Mouse (Mus musculus) olfactory bulb, adult 2 months (tissue): ENCODE measurements around the gene Ube2e1. TPM values are rescaled to one million over a fixed set of nuclear protein-coding genes. Genes with fewer than 3 reads are reported as not detected.

Experiments used
- H3K27ac ChIP-seq: fragments of 200-500 bp; 2 replicates; pipeline ENCODE4 v1.5.1; 2012; ENCODE audit warnings: low read depth, low read length; ENCODE audit not compliant: insufficient read depth
- H3K4me1 ChIP-seq: fragments of 200-500 bp; 2 replicates; pipeline ENCODE4 v1.6.1; 2012; ENCODE audit warnings: low read length; ENCODE audit not compliant: control insufficient read depth, insufficient read depth
- H3K4me3 ChIP-seq: fragments of 200-500 bp; 2 replicates; pipeline ENCODE4 v1.5.1; 2012; ENCODE audit warnings: mild to moderate bottlenecking, low read depth, low read length, moderate library complexity; ENCODE audit not compliant: insufficient read depth
- CTCF ChIP-seq: fragments of 200-500 bp; IDR thresholded peaks from 2 replicates; pipeline ENCODE4 v1.5.1; 2012; ENCODE audit warnings: low read depth, mild to moderate bottlenecking, low read length, moderate library complexity; ENCODE audit not compliant: insufficient read depth
- POLR2A ChIP-seq: fragments of 200-500 bp; IDR thresholded peaks from 2 replicates; pipeline ENCODE4 v1.6.1; 2012; ENCODE audit warnings: mild to moderate bottlenecking, low read depth, low read length, moderate library complexity; ENCODE audit not compliant: insufficient read depth
- WGBS: fragments of 180-500 bp; shearing (Covaris S2); methylation state at CpG from one replicate; pipeline ENCODE4 v1.1.7; 2018; 5-methylcytosine and 5-hydroxymethylcytosine counted together
- polyA plus RNA-seq: library from polyadenylated mRNA; stranded (reverse); fragments of >200 nt; gene quantifications from 2 replicates; pipeline ENCODE4 v1.2.4, GENCODE M21; 2012; ENCODE audit warnings: low replicate concordance; ENCODE audit not compliant: missing spikeins, insufficient read depth, insufficient read length

Gene Ube2e1
- polyA plus RNA-seq, 1 experiment = not detected

DNA sequence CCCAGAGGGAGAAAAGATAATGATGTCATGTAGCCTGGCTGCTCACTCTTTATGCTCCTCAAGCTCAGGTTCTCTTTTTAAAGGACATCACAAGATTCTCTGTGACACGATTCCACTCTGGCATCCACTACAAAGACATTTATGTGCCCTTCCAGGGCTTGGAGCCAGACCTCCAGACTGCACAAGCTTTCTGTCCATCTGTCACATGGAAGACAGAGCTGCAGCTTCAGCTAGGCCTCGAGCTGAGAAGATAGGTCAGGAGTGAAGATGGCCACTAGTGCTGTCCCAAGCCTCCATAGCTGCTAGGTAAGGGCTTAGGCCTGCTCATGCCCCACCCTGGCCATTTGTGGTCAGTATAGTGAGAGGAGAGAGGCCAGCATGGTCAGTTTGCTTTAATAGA, 24.8 kb upstream of the Ube2e1 start:
- TF ChIP-seq POLR2A (no peak), CTCF (no peak)
- no peak overlapping the region for H3K27ac ChIP-seq
- WGBS = 63% methylated on average over 2 of the region's 2 CpGs
- no peak overlapping the region for H3K4me3 ChIP-seq
- peaks cover 7% of the 10 kb centered on the region; the same call in 1 of the 2 replicates for H3K4me1 ChIP-seq

GRCm38 (mm10) chr14:18355514-18356190, 24.0 kb upstream of the Ube2e1 start:
- Histone ChIP-seq H3K4me3 (no peak overlapping the region), H3K27ac (no peak overlapping the region), H3K4me1 (peaks cover 7% of the 10 kb centered on the region; the same call in 1 of the 2 replicates)
- TF ChIP-seq POLR2A (no peak), CTCF (no peak)
- WGBS = 89% methylated on average over 6 of the region's 6 CpGs

- H3K4me1 ChIP-seq = peaks cover 2% of the 10 kb centered on the region; the same call in 1 of the 2 replicates
- H3K4me3 ChIP-seq = no peak overlapping the region
- no peak overlapping the region for H3K27ac ChIP-seq
- TF ChIP-seq POLR2A (no peak), CTCF (no peak)
- WGBS = 74% methylated on average over 3 of the region's 3 CpGs
These were observed 21.9 kb upstream of the Ube2e1 start for GRCm38 (mm10) chr14:18353525-18353924.

GRCm38 (mm10) chr14:18352934-18353333, 21.3 kb upstream of the Ube2e1 start:
- Histone ChIP-seq H3K4me3 (no peak overlapping the region), H3K27ac (no peak overlapping the region), H3K4me1 (peaks cover 2% of the 10 kb centered on the region; the same call in 1 of the 2 replicates)
- TF ChIP-seq POLR2A = no peak
- no peak for TF ChIP-seq CTCF
- WGBS = 35% methylated on average over 3 of the region's 3 CpGs

GRCm38 (mm10) chr14:18350680-18351079, 19.0 kb upstream of the Ube2e1 start:
- WGBS = 95% methylated on average over 1 of the region's 1 CpGs
- peaks cover 2% of the 10 kb centered on the region; the same call in 1 of the 2 replicates for H3K4me1 ChIP-seq
- TF ChIP-seq POLR2A = no peak
- no peak overlapping the region for H3K4me3 ChIP-seq
- H3K27ac ChIP-seq = no peak overlapping the region

DNA sequence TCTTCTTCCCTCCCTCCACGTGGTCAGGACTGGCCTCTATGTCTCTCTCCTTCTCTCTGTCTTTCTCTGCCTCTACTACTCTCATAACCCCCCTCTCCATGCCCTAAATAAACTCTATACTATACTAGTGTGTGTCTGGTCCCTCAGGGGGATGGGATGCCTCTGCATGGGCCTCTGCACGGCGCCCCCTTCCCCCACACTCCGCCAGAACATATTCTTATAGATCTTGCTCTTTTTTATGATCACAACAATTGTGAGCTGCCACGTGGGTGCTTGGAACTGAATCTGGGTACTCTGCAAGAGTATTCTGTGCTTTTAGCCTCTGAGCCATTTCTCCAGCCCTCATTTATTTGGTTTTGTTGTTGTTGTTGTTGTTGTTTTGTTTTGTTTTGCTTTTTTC, 18.2 kb upstream of the Ube2e1 start:
- peaks cover 2% of the 10 kb centered on the region; the same call in 1 of the 2 replicates for H3K4me1 ChIP-seq
- no peak overlapping the region for H3K27ac ChIP-seq
- TF ChIP-seq POLR2A (no peak), CTCF (no peak)
- H3K4me3 ChIP-seq = no peak overlapping the region
- WGBS = 73% methylated on average over 5 of the region's 5 CpGs

- TF ChIP-seq CTCF (no peak), POLR2A (no peak)
- no peak overlapping the region for H3K4me3 ChIP-seq
- H3K4me1 ChIP-seq = no peaks in the 10 kb centered on the region
- no peak overlapping the region for H3K27ac ChIP-seq
- WGBS = 34% methylated on average over 4 of the region's 4 CpGs
These were observed 11.9 kb upstream of the Ube2e1 start for GRCm38 (mm10) chr14:18343589-18343988.

GRCm38 (mm10) chr14:18342749-18343148, 11.1 kb upstream of the Ube2e1 start:
- no peak for TF ChIP-seq CTCF
- no peak for TF ChIP-seq POLR2A
- 89% methylated on average over 2 of the region's 2 CpGs for WGBS
- Histone ChIP-seq H3K27ac (no peak overlapping the region), H3K4me1 (no peaks in the 10 kb centered on the region), H3K4me3 (no peak overlapping the region)

GRCm38 (mm10) chr14:18341088-18341487, 9.4 kb upstream of the Ube2e1 start:
- H3K27ac ChIP-seq = no peak overlapping the region
- TF ChIP-seq CTCF (no peak), POLR2A (no peak)
- WGBS = 73% methylated on average over 3 of the region's 3 CpGs
- no peak overlapping the region for H3K4me3 ChIP-seq
- no peaks in the 10 kb centered on the region for H3K4me1 ChIP-seq
